Mouse (Mus musculus) C2C12 (cell line): Measurements from ENCODE around the gene Peli2.

Experiments used
- CEBPB ChIP-seq: IDR thresholded peaks from one replicate; pipeline ENCODE4 v1.6.1; 2011; ENCODE audit warnings: low read depth, mild to moderate bottlenecking, control low read depth, moderate library complexity
- CTCF ChIP-seq: IDR thresholded peaks from one replicate; pipeline ENCODE4 v1.5.1; 2011; ENCODE audit not compliant: control insufficient read depth, insufficient read depth, insufficient read length
- FOSL1 ChIP-seq: IDR thresholded peaks from one replicate; pipeline ENCODE4 v1.8.0; 2011; ENCODE audit warnings: mild to moderate bottlenecking, low read length; ENCODE audit not compliant: poor library complexity, insufficient read depth, severe bottlenecking
- MAX ChIP-seq: IDR thresholded peaks from one replicate; pipeline ENCODE4 v1.6.1; 2011; ENCODE audit warnings: mild to moderate bottlenecking, control low read depth
- MYOD1 ChIP-seq: IDR thresholded peaks from one replicate; pipeline ENCODE4 v1.6.1; 2011; ENCODE audit warnings: low read depth; ENCODE audit not compliant: control insufficient read depth, insufficient read length
- MYOG ChIP-seq: IDR thresholded peaks from one replicate; pipeline ENCODE4 v1.6.1; 2011; ENCODE audit not compliant: control insufficient read depth, insufficient read length; ENCODE audit errors: extremely low read depth
- USF1 ChIP-seq: IDR thresholded peaks from one replicate; pipeline ENCODE4 v1.6.1; 2011; ENCODE audit warnings: low read depth, mild to moderate bottlenecking, control low read depth, moderate library complexity

- no peak for TF ChIP-seq MYOG
- no peak for TF ChIP-seq USF1
- TF ChIP-seq CTCF: no peak
- no peak for TF ChIP-seq MYOD1
- TF ChIP-seq CEBPB: no peak
- no peak for TF ChIP-seq FOSL1
- TF ChIP-seq MAX: no peak
Measured at GRCm38 (mm10) chr14:48130021-48130420, 9.4 kb downstream of the Peli2 start.
